Mouse (Mus musculus) E14TG2a.4 (cell line): Measurements from ENCODE around the gene Igfbp2.

Experiments used
- CTCF ChIP-seq: conservative IDR thresholded peaks from 2 replicates; pipeline ENCODE4 v1.5.1; 2014; ENCODE audit warnings: low read length
- NANOG ChIP-seq: IDR thresholded peaks from 2 replicates; pipeline ENCODE4 v1.6.1; 2014; ENCODE audit warnings: borderline replicate concordance, low read length, mixed read lengths

DNA sequence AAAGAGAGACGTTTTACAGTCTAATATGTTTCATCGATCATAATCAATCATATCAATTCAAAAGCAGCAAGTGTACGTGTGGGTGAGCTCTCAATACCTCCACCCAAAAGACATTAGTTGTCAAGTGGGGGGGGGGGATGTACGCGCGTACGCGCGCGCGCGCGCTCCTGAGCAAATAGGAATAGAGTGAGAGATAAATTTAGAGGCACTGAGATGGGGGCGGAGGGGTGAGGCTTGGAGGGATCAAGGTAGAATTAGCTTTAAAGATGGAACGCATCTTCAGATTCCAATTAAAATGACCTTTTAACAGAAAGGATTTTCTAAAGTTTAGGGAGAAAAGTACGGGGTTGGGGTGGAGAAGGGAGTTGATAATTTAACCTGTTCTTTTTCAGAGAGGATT, 48.8 kb downstream of the Igfbp2 start:
- TF ChIP-seq CTCF (no peak), NANOG (no peak)
